Mouse (Mus musculus) E14TG2a.4 (cell line): ENCODE measurements around the gene Hebp1.

Experiments
- CTCF ChIP-seq: conservative IDR thresholded peaks from 2 replicates; pipeline ENCODE4 v1.5.1; 2014; ENCODE audit warnings: low read length
- NANOG ChIP-seq: IDR thresholded peaks from 2 replicates; pipeline ENCODE4 v1.6.1; 2014; ENCODE audit warnings: borderline replicate concordance, low read length, mixed read lengths
- POU5F1 ChIP-seq: IDR thresholded peaks from 2 replicates; pipeline ENCODE4 v1.6.1; 2014; ENCODE audit warnings: low read length, borderline replicate concordance

- TF ChIP-seq CTCF (no peak), NANOG (no peak), POU5F1 (no peak)
Measured at GRCm38 (mm10) chr6:135232443-135233182, 34.8 kb upstream of the Hebp1 start.
